Mouse (Mus musculus) lung, embryonic 15.5 days (tissue): ENCODE measurements around the gene Cep41. TPM values are rescaled to one million over a fixed set of nuclear protein-coding genes. Genes with fewer than 3 reads are reported as not detected.

Source experiments
- ATAC-seq: fragments of 200-750 bp; cut with Nextera tagmentation; 2 replicates; pipeline ENCODE4 v1.8.0; 2017; ENCODE audit warnings: moderate number of reproducible peaks, borderline replicate concordance; ENCODE audit not compliant: low FRiP score, low TSS enrichment; ENCODE audit errors: extremely low read depth
- H3K27ac ChIP-seq: fragments of 300-500 bp; sonication (generic); 2 replicates; pipeline ENCODE4 v1.5.1; 2015; ENCODE audit warnings: moderate library complexity, mild to moderate bottlenecking, inconsistent platforms
- H3K27me3 ChIP-seq: fragments of 300-500 bp; sonication (generic); 2 replicates; pipeline ENCODE4 v1.6.1; 2015; ENCODE audit warnings: inconsistent platforms
- H3K36me3 ChIP-seq: fragments of 300-500 bp; sonication (generic); 2 replicates; pipeline ENCODE4 v1.6.1; 2015; ENCODE audit warnings: inconsistent platforms
- H3K4me1 ChIP-seq: fragments of 300-500 bp; sonication (generic); 2 replicates; pipeline ENCODE4 v1.6.1; 2015; ENCODE audit warnings: inconsistent platforms
- H3K4me2 ChIP-seq: fragments of 300-500 bp; sonication (generic); 2 replicates; pipeline ENCODE4 v1.6.1; 2015; ENCODE audit warnings: inconsistent platforms, mild to moderate bottlenecking, moderate library complexity
- H3K4me3 ChIP-seq: fragments of 300-500 bp; sonication (generic); 2 replicates; pipeline ENCODE4 v1.5.1; 2015; ENCODE audit warnings: mild to moderate bottlenecking, inconsistent platforms
- H3K9ac ChIP-seq: fragments of 300-500 bp; sonication (generic); 2 replicates; pipeline ENCODE4 v1.6.1; 2015; ENCODE audit warnings: inconsistent platforms
- H3K9me3 ChIP-seq: fragments of 300-500 bp; sonication (generic); 2 replicates; pipeline ENCODE4 v1.6.1; 2016; ENCODE audit warnings: inconsistent platforms
- WGBS: fragments of 180-500 bp; shearing (Covaris S2); methylation state at CpG from one replicate; pipeline ENCODE4 v1.1.7; 2015; 5-methylcytosine and 5-hydroxymethylcytosine counted together
- polyA plus RNA-seq: library from polyadenylated mRNA; unstranded; fragments of >200 nt; fragmentation: Nextera tagmentation; extraction: Ambion mirVana; gene quantifications from 2 replicates; pipeline ENCODE4 v1.2.1, GENCODE M21; 2015

Cep41 gene
- polyA plus RNA-seq, 1 experiment from 2014 or later, result 12.1 TPM

DNA sequence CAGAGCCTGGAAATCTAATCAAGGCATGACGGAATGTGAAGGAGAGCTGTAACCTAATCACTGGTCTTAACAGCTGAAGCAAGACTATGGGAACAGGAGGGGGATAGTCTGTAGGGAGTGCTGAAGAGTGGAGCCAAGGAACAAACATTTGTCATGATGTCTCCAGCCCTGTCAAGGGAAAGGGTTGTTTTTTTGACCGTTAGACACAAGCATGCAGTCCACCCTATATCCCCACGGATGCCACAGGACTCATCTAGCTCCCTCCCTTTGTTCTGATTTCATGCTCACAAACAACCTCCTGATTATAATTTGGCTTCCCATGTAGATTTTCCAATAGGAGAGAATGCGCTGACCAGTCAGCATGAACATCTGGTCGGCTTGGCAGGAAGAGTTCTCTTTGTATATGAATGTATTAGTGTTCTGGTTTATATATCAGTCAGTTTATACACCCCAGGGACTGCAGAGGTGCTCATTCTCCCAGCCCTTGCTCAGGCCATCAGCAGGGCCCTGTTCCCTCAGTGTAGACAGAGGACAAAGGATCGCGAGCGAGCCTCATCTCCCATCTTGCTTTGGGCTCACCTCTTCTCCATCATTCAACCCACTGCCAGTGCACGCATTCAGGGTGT is 10.5 kb upstream of the Cep41 start:
- H3K36me3 ChIP-seq, result no peaks in the 10 kb centered on the region
- no peaks in the 10 kb centered on the region for H3K27me3 ChIP-seq
- peaks cover 11% of the 10 kb centered on the region for H3K4me1 ChIP-seq
- no peak overlapping the region for H3K9ac ChIP-seq
- no peaks in the 10 kb centered on the region for H3K9me3 ChIP-seq
- H3K4me3 ChIP-seq, result no peak overlapping the region
- 71% methylated on average over 9 of the region's 9 CpGs for WGBS
- H3K4me2 ChIP-seq, result no peak overlapping the region
- ATAC-seq, result peak; percentile 43; the same call in 1 of the 2 replicates
- H3K27ac ChIP-seq, result peak overlapping the region; percentile 27; the same call in 1 of the 2 replicates

DNA sequence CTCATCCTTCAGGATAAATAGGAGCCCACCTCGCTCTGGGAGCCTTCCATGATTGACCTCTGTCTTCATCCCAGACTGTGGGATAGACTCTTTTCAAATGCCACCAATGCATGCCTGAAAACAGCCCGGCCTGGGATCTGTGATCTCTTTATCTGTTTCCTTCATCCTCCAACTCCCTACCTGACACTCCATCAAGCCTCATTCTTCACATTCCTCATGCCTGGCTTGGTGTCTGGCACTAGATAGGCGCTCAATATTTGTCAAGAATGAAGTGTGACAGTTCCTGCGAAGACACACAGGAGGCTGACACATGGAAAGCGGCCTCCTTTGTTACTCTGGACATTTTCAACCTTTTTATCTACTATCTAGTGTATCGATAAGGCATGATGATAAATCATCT is 9.9 kb upstream of the Cep41 start:
- Histone ChIP-seq H3K9me3 (no peaks in the 10 kb centered on the region), H3K27ac (peak overlapping the region; percentile 27; the same call in 1 of the 2 replicates), H3K9ac (no peak overlapping the region), H3K4me3 (no peak overlapping the region), H3K36me3 (no peaks in the 10 kb centered on the region), H3K4me2 (no peak overlapping the region), H3K27me3 (no peaks in the 10 kb centered on the region), H3K4me1 (peaks cover 9% of the 10 kb centered on the region; the same call in 1 of the 2 replicates)
- no peak for ATAC-seq
- 55% methylated on average over 6 of the region's 6 CpGs for WGBS

DNA sequence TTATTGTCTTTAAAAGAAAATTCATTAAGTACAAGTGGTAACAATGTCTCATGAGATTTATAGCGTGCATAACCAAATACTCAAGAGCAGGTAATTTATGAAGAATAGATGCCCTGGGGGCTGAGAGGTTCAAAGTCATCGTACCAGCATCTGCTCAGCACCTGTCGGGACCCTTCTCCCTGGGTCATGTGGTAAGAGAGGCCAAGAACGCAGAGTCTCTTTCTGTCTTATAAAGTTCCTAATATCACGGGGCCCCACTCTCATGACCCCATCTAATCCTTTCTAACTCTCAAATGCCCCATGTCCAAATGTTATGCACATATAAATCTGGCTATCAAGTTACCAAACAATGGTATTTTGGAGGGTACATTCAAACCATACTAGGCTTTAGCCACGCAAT is 9.3 kb upstream of the Cep41 start:
- ATAC-seq, result no peak
- Histone ChIP-seq H3K9me3 (no peaks in the 10 kb centered on the region), H3K4me2 (no peak overlapping the region), H3K27me3 (no peaks in the 10 kb centered on the region), H3K36me3 (no peaks in the 10 kb centered on the region), H3K4me1 (peaks cover 14% of the 10 kb centered on the region), H3K4me3 (no peak overlapping the region), H3K9ac (no peak overlapping the region), H3K27ac (no peak overlapping the region)
- WGBS, result 83% methylated on average over 6 of the region's 6 CpGs

DNA sequence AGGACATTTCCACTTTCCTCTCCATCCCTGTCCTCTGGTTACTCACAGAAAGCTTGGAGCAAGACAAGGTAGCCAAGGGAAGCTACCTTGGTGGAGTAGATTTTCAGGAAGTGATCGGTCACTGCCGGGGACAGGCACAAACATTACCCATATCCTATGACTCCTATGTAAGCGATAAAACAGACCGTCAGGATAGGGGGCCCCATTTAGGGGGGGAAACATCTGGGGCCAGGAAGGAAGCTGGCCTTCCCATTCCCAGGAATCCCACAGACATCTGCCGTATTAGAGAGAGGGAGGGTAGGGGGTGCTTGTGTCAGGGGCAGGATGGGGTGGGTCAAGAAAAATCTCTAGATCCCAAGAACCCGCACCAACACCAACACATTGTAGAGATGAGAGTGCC is 6.6 kb upstream of the Cep41 start:
- H3K27ac ChIP-seq, result peak overlapping the region; percentile 74
- no peak overlapping the region for H3K9ac ChIP-seq
- ATAC-seq, result peak; percentile 75
- no peaks in the 10 kb centered on the region for H3K36me3 ChIP-seq
- H3K4me1 ChIP-seq, result peaks cover 20% of the 10 kb centered on the region
- H3K27me3 ChIP-seq, result no peaks in the 10 kb centered on the region
- 29% methylated on average over 6 of the region's 6 CpGs for WGBS
- H3K9me3 ChIP-seq, result no peaks in the 10 kb centered on the region
- H3K4me2 ChIP-seq, result no peak overlapping the region
- H3K4me3 ChIP-seq, result no peak overlapping the region

DNA sequence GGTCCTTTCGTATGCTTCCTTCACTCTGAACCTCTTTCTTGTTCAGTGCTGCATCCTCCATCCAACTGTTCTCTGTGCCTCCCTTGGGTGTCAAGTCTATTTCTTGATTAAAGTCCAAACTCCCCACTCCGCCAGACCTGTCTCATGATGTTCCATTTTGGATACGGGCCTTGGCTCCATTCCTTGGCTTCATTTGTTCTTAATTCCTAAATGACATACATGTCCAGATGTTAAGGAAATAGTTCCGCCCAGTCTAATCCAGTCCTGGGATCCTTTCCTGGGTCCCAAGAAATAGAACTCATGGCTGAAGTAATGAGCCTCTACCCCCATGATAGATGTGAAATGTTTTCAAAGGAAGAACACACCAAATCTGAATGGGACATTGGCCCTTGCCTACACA is 4.5 kb upstream of the Cep41 start:
- Histone ChIP-seq H3K4me3 (no peak overlapping the region), H3K4me1 (peaks cover 24% of the 10 kb centered on the region), H3K27ac (no peak overlapping the region), H3K9me3 (no peaks in the 10 kb centered on the region), H3K36me3 (no peaks in the 10 kb centered on the region), H3K27me3 (no peaks in the 10 kb centered on the region), H3K9ac (no peak overlapping the region), H3K4me2 (no peak overlapping the region; the same call in 1 of the 2 replicates)
- ATAC-seq, result no peak
- WGBS, result 76% methylated on average over 4 of the region's 4 CpGs

DNA sequence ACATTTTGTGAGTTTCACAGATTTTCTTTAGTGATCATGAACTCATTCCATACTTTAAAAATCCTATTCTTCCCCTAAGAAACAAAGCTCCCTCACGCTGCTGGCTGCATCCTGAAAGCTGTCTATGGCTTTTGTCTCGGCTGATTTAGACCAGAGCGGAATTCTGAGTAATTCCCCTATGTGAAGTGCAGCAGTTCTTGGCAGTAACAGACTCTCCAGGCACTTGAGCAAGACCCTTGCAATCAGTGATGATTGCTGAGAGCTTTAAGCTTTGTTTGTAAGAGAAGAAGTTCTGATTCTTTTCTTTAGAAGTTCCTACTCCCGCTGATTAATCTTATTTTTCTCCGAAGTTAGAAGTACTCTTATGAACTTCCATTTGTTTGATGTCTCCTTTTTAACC is 3.9 kb upstream of the Cep41 start:
- H3K27me3 ChIP-seq, result no peaks in the 10 kb centered on the region
- peaks cover 29% of the 10 kb centered on the region for H3K4me1 ChIP-seq
- H3K9ac ChIP-seq, result no peak overlapping the region
- WGBS, result 17% methylated on average over 5 of the region's 5 CpGs
- H3K36me3 ChIP-seq, result no peaks in the 10 kb centered on the region
- no peak overlapping the region for H3K4me3 ChIP-seq
- H3K4me2 ChIP-seq, result no peak overlapping the region; the same call in 1 of the 2 replicates
- ATAC-seq, result no peak
- peak overlapping the region; percentile 59; the same call in 1 of the 2 replicates for H3K27ac ChIP-seq
- H3K9me3 ChIP-seq, result no peaks in the 10 kb centered on the region

DNA sequence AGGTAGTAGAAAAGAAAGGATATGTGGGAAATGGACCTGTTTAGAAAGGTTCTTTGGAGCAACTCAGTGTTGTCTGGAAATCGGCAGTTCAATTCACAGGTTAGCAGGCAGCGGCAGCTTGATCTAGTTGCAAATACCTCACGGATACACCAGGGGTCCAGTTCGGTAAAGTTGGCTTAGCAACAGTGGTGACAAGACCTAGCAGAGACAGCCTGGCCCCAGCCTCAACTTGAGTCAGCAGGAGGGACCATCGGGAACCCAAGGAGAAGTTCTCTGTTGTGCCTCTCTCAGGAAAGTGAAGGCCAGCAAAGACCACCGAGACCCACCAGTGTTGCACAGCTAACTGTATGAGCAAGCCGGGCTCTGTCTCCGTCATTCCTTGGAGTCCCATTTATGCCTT is 1.6 kb upstream of the Cep41 start:
- WGBS, result 82% methylated on average over 8 of the region's 8 CpGs
- ATAC-seq, result no peak
- H3K9ac ChIP-seq, result no peak overlapping the region
- no peak overlapping the region for H3K27ac ChIP-seq
- H3K36me3 ChIP-seq, result no peaks in the 10 kb centered on the region
- H3K4me3 ChIP-seq, result no peak overlapping the region
- no peaks in the 10 kb centered on the region for H3K9me3 ChIP-seq
- H3K4me2 ChIP-seq, result no peak overlapping the region
- H3K27me3 ChIP-seq, result no peaks in the 10 kb centered on the region
- peaks cover 32% of the 10 kb centered on the region for H3K4me1 ChIP-seq

DNA sequence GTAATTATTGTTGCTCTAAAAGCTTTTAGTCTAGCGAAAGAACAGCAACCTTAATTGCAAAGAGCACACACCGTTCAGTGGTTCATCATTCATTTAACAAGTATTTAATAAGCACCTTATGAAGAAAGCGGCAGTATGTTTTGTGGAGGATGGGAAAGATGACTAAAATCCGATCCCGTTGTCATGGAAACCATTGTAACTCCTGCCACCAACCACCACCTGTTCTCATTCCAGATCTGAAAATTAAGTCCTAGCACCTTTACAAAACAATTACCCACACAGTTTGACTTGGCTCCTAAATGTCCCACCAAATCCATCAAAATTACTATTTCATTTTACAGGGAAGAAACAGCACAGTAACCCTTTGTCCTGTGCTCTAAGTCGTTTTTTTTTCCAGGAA is 660 bp upstream of the Cep41 start:
- Histone ChIP-seq H3K27ac (peak overlapping the region; percentile 89), H3K4me1 (peaks cover 26% of the 10 kb centered on the region), H3K27me3 (no peaks in the 10 kb centered on the region), H3K9ac (0 out of 2 replicates have a peak overlapping the region, but pooled peaks have one; percentile 15), H3K4me3 (peak overlapping the region; percentile 50), H3K4me2 (peak overlapping the region; percentile 58), H3K36me3 (no peaks in the 10 kb centered on the region), H3K9me3 (no peaks in the 10 kb centered on the region)
- 46% methylated on average over 6 of the region's 6 CpGs for WGBS
- ATAC-seq, result no peak

DNA sequence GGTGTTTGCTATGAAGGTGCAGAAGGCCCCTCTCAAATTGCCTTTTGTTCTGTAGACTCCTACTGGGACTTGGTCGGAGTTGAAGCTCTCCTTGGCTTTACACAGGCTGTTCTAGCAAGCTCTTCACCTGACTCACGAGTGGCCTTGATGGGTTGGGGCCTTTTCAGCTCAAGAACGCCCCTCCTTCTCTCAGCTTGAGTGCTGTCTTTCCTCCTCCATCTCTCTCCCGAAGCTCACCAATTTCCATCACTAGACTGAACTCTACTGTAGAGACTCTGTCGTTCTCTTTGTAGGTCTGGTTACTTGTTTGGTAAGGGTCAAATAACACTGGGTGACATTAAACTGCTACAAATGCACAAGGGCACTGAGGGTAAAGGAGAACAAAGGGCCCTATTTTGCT is 723 bp downstream of the Cep41 start:
- 64% methylated on average over 5 of the region's 5 CpGs for WGBS
- H3K27me3 ChIP-seq, result no peaks in the 10 kb centered on the region
- H3K4me1 ChIP-seq, result peaks cover 21% of the 10 kb centered on the region
- peak overlapping the region; percentile 89 for H3K27ac ChIP-seq
- H3K9ac ChIP-seq, result peak overlapping the region; percentile 53
- peak overlapping the region; percentile 58 for H3K4me2 ChIP-seq
- H3K4me3 ChIP-seq, result peak overlapping the region; percentile 50
- no peak for ATAC-seq
- no peaks in the 10 kb centered on the region for H3K36me3 ChIP-seq
- no peaks in the 10 kb centered on the region for H3K9me3 ChIP-seq

DNA sequence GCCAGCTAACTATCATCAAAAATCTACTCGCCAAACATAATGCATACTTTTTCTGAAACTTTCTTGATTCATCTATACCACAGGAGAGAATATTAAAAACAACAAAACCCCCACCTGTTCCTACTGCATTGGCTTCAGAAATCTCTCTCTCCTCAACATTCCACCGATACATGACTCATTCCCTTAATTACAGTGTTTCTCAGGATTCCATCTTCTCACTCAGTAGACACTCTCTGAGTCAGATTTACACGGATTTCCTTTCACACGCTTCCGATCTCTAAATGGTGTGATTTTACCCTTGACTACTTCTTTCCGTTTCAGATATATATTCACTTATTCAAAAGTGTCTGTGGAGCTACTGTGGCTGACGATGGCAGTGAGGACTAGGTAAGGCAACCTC is 6.4 kb downstream of the Cep41 start:
- Histone ChIP-seq H3K4me2 (no peak overlapping the region), H3K27ac (no peak overlapping the region), H3K9ac (no peak overlapping the region), H3K27me3 (no peaks in the 10 kb centered on the region), H3K4me3 (no peak overlapping the region), H3K9me3 (no peaks in the 10 kb centered on the region), H3K4me1 (peaks cover 15% of the 10 kb centered on the region), H3K36me3 (no peaks in the 10 kb centered on the region)
- no peak for ATAC-seq
- 82% methylated on average over 7 of the region's 7 CpGs for WGBS

DNA sequence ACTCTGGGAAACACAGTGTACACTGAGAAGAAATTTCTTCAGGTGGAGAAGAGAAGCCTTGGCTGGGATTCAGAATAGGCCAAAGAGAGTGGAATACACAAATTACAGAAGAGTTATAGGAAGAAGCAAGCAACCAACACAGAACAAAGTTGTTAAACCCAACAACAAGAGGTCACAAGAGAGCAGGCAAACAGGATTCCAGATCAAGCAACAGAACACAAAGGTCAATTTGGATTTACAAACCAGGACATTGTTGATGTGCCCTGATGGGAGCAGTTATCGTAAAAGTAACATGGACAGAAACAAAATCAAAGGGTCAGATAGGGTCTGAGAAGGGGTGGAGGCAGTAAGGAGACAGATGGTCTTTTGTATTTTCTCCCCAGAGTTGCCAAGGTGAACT is 9.0 kb downstream of the Cep41 start:
- Histone ChIP-seq H3K4me2 (no peak overlapping the region), H3K4me1 (peaks cover 28% of the 10 kb centered on the region), H3K27ac (no peak overlapping the region), H3K4me3 (no peak overlapping the region), H3K9ac (no peak overlapping the region), H3K27me3 (no peaks in the 10 kb centered on the region), H3K36me3 (no peaks in the 10 kb centered on the region), H3K9me3 (no peaks in the 10 kb centered on the region)
- 86% methylated on average over 1 of the region's 1 CpGs for WGBS
- no peak for ATAC-seq

DNA sequence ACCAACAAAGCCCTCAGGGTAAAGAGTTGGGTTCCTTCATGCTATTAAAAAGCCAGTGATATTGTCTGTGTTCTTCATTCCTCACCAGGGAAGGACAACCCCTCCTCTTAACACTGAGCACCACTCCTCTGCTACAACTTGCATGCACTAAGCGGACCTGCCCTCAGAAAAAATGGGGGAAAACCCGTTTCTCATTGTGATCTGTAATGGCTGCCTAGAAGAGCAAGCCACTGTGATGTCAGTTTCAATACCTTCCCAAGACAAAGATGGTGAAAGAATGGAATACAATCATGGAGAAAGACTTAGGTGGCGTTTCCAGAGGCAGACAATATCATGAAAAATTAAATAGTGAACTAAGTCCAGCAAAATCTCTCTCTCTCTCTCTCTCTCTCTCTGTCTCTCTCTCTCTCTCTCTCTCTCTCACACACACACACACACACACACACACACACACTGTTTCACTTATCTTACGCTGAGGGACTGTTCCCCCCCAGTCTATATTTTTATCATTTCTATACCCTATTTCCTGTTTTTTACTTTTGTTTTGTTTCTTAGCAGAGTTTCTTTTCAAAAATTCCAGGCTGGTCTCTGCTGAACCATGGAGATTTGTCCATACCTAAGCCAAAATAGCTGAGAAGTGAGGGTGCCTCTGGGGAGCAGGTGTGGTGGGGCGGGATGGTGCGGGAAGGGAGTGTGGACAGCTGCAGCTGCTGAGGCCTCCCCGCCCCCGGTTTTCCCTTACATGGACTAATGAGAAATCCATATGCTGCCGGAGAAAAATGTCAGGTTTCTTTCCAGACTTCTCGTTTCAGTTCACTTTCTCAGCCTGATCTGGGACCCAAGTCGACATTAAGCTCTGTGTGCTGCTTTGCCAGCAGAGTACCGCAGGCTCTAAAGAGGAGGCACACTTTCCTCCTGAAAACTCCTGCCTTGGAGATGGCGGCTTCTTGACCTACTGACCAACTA is 11.3 kb downstream of the Cep41 start:
- Histone ChIP-seq H3K27me3 (no peaks in the 10 kb centered on the region), H3K9me3 (no peaks in the 10 kb centered on the region), H3K27ac (peak overlapping the region; percentile 86), H3K9ac (no peak overlapping the region), H3K36me3 (no peaks in the 10 kb centered on the region), H3K4me1 (peaks cover 33% of the 10 kb centered on the region), H3K4me2 (peak overlapping the region; percentile 34; the same call in 1 of the 2 replicates), H3K4me3 (0 out of 2 replicates have a peak overlapping the region, but pooled peaks have one; percentile 0)
- WGBS, result 35% methylated on average over 13 of the region's 13 CpGs
- ATAC-seq, result peak; percentile 71; the same call in 1 of the 2 replicates
